Mouse (Mus musculus) midbrain, postnatal 0 days (tissue): ENCODE data around the gene Prr13. TPM values are rescaled to one million over a fixed set of nuclear protein-coding genes. Genes with fewer than 3 reads are reported as not detected.

Experiments
- ATAC-seq: fragments of 200-750 bp; cut with Nextera tagmentation; 2 replicates; pipeline ENCODE4 v1.8.0; 2017; ENCODE audit warnings: moderate number of reproducible peaks, mild to moderate bottlenecking, moderate TSS enrichment, moderate library complexity; ENCODE audit not compliant: low FRiP score
- DNase-seq: peaks from one replicate; pipeline ENCODE4 v3.0.0-alpha.2; 2015; ENCODE audit warnings: low spot score
- H3K27ac ChIP-seq: fragments of 300-500 bp; sonication (generic); 2 replicates; pipeline ENCODE4 v1.5.1; 2014; ENCODE audit warnings: low read depth, mild to moderate bottlenecking, low read length, mixed read lengths
- H3K27me3 ChIP-seq: fragments of 300-500 bp; sonication (generic); 2 replicates; pipeline ENCODE4 v1.6.1; 2014; ENCODE audit warnings: low read length, control low read depth, mixed read lengths; ENCODE audit not compliant: insufficient read depth
- H3K36me3 ChIP-seq: fragments of 300-500 bp; sonication (generic); 2 replicates; pipeline ENCODE4 v1.6.1; 2014; ENCODE audit warnings: low read length, control low read depth, mixed read lengths; ENCODE audit not compliant: insufficient read depth
- H3K4me1 ChIP-seq: fragments of 300-500 bp; sonication (generic); 2 replicates; pipeline ENCODE4 v1.6.1; 2014; ENCODE audit warnings: mild to moderate bottlenecking, control low read depth, antibody characterized with exemption, low read length, mixed read lengths; ENCODE audit not compliant: insufficient read depth
- H3K4me2 ChIP-seq: fragments of 300-500 bp; sonication (generic); 2 replicates; pipeline ENCODE4 v1.6.1; 2014; ENCODE audit warnings: low read depth, mild to moderate bottlenecking, low read length, mixed read lengths; ENCODE audit not compliant: poor library complexity, severe bottlenecking
- H3K4me3 ChIP-seq: fragments of 300-500 bp; sonication (generic); 2 replicates; pipeline ENCODE4 v1.5.1; 2014; ENCODE audit warnings: low read depth, mild to moderate bottlenecking, low read length, moderate library complexity
- H3K9ac ChIP-seq: fragments of 300-500 bp; sonication (generic); replicated peaks from 2 replicates; pipeline ENCODE4 v1.6.1; 2014; ENCODE audit warnings: mild to moderate bottlenecking, low read length, moderate library complexity, mixed read lengths; ENCODE audit not compliant: poor library complexity, severe bottlenecking
- H3K9me3 ChIP-seq: fragments of 300-500 bp; sonication (generic); 2 replicates; pipeline ENCODE4 v1.6.1; 2016; ENCODE audit warnings: low read length, control low read depth
- CTCF ChIP-seq: IDR thresholded peaks from 2 replicates; pipeline ENCODE4 v1.5.1; 2016; ENCODE audit warnings: antibody characterized with exemption, mild to moderate bottlenecking
- WGBS: fragments of 180-500 bp; shearing (Covaris S2); extraction: QIAGEN DNeasy Blood & Tissue Kit; methylation state at CpG from one replicate; pipeline ENCODE4 v1.1.7; 2014; 5-methylcytosine and 5-hydroxymethylcytosine counted together
- polyA plus RNA-seq: library from polyadenylated mRNA; unstranded; fragments of >200 nt; fragmentation: Nextera tagmentation; extraction: Ambion mirVana; gene quantifications from 2 replicates; pipeline ENCODE4 v1.2.1, GENCODE M21; 2015
- total RNA-seq: library from RNA; depleted of rRNA; stranded (reverse); fragments of >200 nt; gene quantifications from 2 replicates; pipeline ENCODE4 v1.2.3, GENCODE M21; 2014

The Prr13 gene
- total and polyA plus RNA-seq, 2 experiments from 2014 or later, result 23.1 to 99.1 TPM

DNA sequence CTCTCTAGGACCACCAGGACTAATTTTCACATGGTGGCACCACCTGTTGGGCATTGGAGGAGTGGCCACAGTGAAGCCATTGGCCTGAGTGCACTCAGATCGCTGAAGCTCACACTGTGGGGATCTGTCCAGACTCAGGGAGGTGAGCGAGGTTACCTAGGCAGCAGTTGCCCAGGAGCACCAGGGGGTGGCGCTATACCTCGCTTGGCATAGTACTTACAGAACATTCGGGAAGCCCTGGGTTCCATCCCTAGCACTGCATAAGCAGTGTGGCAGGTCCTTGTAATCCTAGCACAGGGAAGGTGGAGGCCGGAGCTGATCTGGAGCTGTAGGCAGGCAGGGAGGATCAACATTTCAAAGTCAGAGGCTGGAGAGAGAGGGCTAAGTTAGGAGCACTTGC is 2.8 kb upstream of the Prr13 start:
- WGBS, result 37% methylated on average over 6 of the region's 6 CpGs
- H3K4me2 ChIP-seq, result no peak overlapping the region
- TF ChIP-seq CTCF, result peak; percentile 53
- no peak overlapping the region for H3K9ac ChIP-seq
- no peak for ATAC-seq
- H3K36me3 ChIP-seq, result no peaks in the 10 kb centered on the region
- H3K4me3 ChIP-seq, result no peak overlapping the region
- no peaks in the 10 kb centered on the region for H3K4me1 ChIP-seq
- no peaks in the 10 kb centered on the region for H3K9me3 ChIP-seq
- H3K27me3 ChIP-seq, result no peaks in the 10 kb centered on the region
- no peak overlapping the region for H3K27ac ChIP-seq
- no peak for DNase-seq

DNA sequence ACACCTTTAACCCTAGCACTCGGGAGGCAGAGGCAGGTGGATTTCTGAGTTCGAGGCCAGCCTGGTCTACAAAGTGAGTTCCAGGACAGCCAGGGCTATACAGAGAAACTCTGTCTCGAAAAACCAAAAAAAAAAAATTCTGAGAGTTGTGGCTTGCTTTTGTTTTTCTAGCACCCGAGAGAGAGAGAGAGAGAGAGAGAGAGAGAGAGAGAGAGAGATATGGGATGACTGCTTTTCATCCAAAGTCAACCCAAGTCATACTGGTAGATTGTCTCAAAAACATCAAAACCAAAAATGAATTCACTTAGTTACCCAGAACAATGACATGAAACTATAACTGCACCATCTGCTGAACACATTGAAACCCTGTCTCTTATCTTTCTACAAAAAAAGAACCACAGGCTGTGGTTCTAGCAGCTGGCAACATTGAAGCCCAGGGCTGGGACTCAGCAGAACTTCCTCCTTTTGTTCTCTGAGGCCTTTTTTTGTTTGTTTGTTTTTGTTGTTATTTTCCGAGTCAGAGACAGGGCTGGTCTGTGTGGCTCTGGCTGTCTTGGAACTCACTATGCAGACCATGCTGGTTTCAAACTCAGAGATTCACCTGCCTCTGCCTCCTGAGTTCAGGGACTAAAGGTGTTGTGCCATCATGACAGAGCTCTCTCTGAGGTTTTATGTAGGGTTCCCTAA is 635 bp upstream of the Prr13 start:
- Histone ChIP-seq H3K4me1 (no peaks in the 10 kb centered on the region), H3K27me3 (no peaks in the 10 kb centered on the region), H3K36me3 (0 out of 2 replicates have a peak, but pooled peaks cover 2% of the 10 kb centered on the region), H3K9ac (0 out of 2 replicates have a peak overlapping the region, but pooled peaks have one; percentile 20), H3K9me3 (no peaks in the 10 kb centered on the region), H3K4me2 (peak overlapping the region; percentile 52), H3K4me3 (peak overlapping the region; percentile 35), H3K27ac (peak overlapping the region; percentile 3; the same call in 1 of the 2 replicates)
- no peak for TF ChIP-seq CTCF
- WGBS, result 73% methylated on average over 5 of the region's 5 CpGs
- DNase-seq (no peak), ATAC-seq (no peak)

GRCm38 (mm10) chr15:102459381-102459780 is 553 bp downstream of the Prr13 start:
- ATAC-seq (no peak), DNase-seq (no peak)
- Histone ChIP-seq H3K36me3 (0 out of 2 replicates have a peak, but pooled peaks cover 2% of the 10 kb centered on the region), H3K4me3 (peak overlapping the region; percentile 35), H3K4me2 (peak overlapping the region; percentile 52), H3K9ac (peak overlapping the region; percentile 20; the same call in 1 of the 2 replicates), H3K9me3 (no peaks in the 10 kb centered on the region), H3K4me1 (no peaks in the 10 kb centered on the region), H3K27me3 (no peaks in the 10 kb centered on the region), H3K27ac (no peak overlapping the region; the same call in 1 of the 2 replicates)
- no peak for TF ChIP-seq CTCF
- WGBS, result 36% methylated on average over 6 of the region's 6 CpGs

- no peaks in the 10 kb centered on the region for H3K27me3 ChIP-seq
- H3K36me3 ChIP-seq, result 0 out of 2 replicates have a peak, but pooled peaks cover 2% of the 10 kb centered on the region
- TF ChIP-seq CTCF, result no peak
- no peaks in the 10 kb centered on the region for H3K4me1 ChIP-seq
- 71% methylated on average over 5 of the region's 5 CpGs for WGBS
- ATAC-seq (no peak), DNase-seq (no peak)
- no peaks in the 10 kb centered on the region for H3K9me3 ChIP-seq
- H3K9ac ChIP-seq, result no peak overlapping the region
- H3K27ac ChIP-seq, result no peak overlapping the region
- H3K4me3 ChIP-seq, result no peak overlapping the region
- H3K4me2 ChIP-seq, result peak overlapping the region; percentile 52; the same call in 1 of the 2 replicates
Measured at GRCm38 (mm10) chr15:102459847-102460246, 1.0 kb downstream of the Prr13 start.

DNA sequence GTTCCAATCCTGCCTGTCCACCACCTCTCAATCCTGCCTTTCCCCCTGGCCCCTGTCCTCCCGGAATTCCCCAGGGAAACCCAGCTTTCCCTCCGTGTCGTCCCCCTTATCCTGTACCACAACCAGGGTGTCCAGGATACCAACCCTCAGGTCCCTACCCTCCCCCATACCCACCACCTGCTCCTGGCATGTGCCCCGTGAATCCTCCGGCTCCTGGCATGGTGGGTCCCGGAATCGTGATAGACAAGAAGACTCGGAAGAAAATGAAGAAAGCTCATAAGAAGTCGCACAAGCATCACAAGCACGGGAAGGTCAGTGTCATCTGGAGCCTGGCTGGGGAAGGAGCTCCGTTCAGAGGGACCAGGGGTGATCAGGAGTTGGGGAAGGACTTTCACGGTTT is 1.6 kb downstream of the Prr13 start:
- Histone ChIP-seq H3K27me3 (no peaks in the 10 kb centered on the region), H3K4me2 (no peak overlapping the region), H3K27ac (no peak overlapping the region), H3K4me3 (no peak overlapping the region), H3K36me3 (0 out of 2 replicates have a peak, but pooled peaks cover 2% of the 10 kb centered on the region), H3K4me1 (no peaks in the 10 kb centered on the region), H3K9ac (no peak overlapping the region), H3K9me3 (no peaks in the 10 kb centered on the region)
- DNase-seq (no peak), ATAC-seq (no peak)
- 81% methylated on average over 12 of the region's 12 CpGs for WGBS
- TF ChIP-seq CTCF, result no peak

DNA sequence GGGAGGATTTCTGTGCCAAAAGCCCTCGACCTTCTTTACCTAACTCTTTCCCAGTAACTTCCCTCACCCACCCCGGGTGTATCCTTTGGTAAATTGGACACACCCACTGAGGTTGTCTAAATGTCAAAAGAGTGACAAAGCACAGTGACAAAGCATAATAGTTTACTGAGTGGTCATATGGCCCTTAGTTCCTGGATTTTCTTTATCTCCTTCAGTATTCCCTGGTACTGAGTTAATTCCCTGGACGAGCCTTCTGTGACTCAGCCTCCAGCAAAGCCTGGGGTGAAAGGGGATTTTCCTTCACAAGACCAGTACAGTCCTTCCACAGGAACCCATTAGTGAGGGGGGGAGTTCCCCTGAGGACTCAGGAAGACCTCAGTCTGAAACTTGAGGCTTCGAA is 2.1 kb downstream of the Prr13 start:
- Histone ChIP-seq H3K27ac (no peak overlapping the region), H3K36me3 (0 out of 2 replicates have a peak, but pooled peaks cover 2% of the 10 kb centered on the region), H3K9me3 (no peaks in the 10 kb centered on the region), H3K4me3 (no peak overlapping the region), H3K4me1 (no peaks in the 10 kb centered on the region), H3K27me3 (no peaks in the 10 kb centered on the region), H3K4me2 (no peak overlapping the region), H3K9ac (no peak overlapping the region)
- DNase-seq (no peak), ATAC-seq (no peak)
- WGBS, result 69% methylated on average over 4 of the region's 4 CpGs
- TF ChIP-seq CTCF, result no peak
